Mouse (Mus musculus): ENCODE data around the gene Nosip. TPM values are rescaled to one million over a fixed set of nuclear protein-coding genes. Genes with fewer than 3 reads are reported as not detected.
A peak's percentile ranks its signal among the peaks of the same experiment; 100 is the strongest.

Gene Nosip
- 73.2 and 86.8 TPM in 2 replicates for total RNA-seq (2012; rRNA removed)
- total RNA-seq (2014; rRNA removed): 79.3 and 81.4 TPM in 2 replicates
- 72.4 and 83.9 TPM in 2 replicates for polyA plus RNA-seq (2012; ENCODE audit: insufficient read length, low read depth)

- H3K79me2 ChIP-seq (replicated peaks; ENCODE audit: control insufficient read depth, extremely low read depth, insufficient read depth, poor library complexity, severe bottlenecking): peaks cover 35% of the 10 kb centered on the region
- no peaks in the 10 kb centered on the region for H3K27me3 ChIP-seq (replicated peaks)
- H3K9ac ChIP-seq (ENCODE audit: insufficient read depth, low read depth): peak within 1 kb of the TSS; percentile 97
- H3K4me3 ChIP-seq (replicated peaks in 1 of 3; ENCODE audit: low read depth in 2 of 3, low read length in 2 of 3, poor library complexity in 1 of 3): peak within 1 kb of the TSS; percentile 82 to 99 (median 94)
- H3K9me3 ChIP-seq (replicated peaks; ENCODE audit: low read length): no peaks in the 10 kb centered on the region
- H3K36me3 ChIP-seq (replicated peaks in 1 of 2; ENCODE audit: control insufficient read depth in 1 of 2, insufficient read depth in 1 of 2, low read length in 1 of 2): peaks cover 0 to 28% of the 10 kb centered on the region in 2 experiments
- H3K27ac ChIP-seq (ENCODE audit: insufficient read depth, low read depth): peak within 1 kb of the TSS; percentile 75
- H3K4me1 ChIP-seq (ENCODE audit: control insufficient read depth in 1 of 2, insufficient read depth in 2 of 2): peaks cover 5 to 36% of the 10 kb centered on the region in 2 experiments
- peak within 1 kb of the TSS; percentile 87 for H3K4me2 ChIP-seq (ENCODE audit: insufficient read depth, low read depth, poor library complexity, severe bottlenecking)
- DNase-seq (ENCODE audit: extremely low read depth): peak; percentile 98
- peak; percentile 93 for TF ChIP-seq ELF1 (IDR thresholded peaks at IDR 0.05; ENCODE audit: low read depth, low read length)
- peak; percentile 56 for TF ChIP-seq MEF2A (IDR thresholded peaks at IDR 0.05; ENCODE audit: borderline replicate concordance, low read depth, low read length)
- peak; percentile 85 for TF ChIP-seq MYC (IDR thresholded peaks at IDR 0.05; ENCODE audit: low read depth, low read length)
- TF ChIP-seq CHD1 (IDR thresholded peaks at IDR 0.05; ENCODE audit: low read depth, low read length): no peak
- peak; percentile 84; the same call in 1 of the 2 replicates for TF ChIP-seq KAT2A (IDR thresholded peaks at IDR 0.05; ENCODE audit: insufficient replicate concordance, low read length)
- peak; percentile 96 for TF ChIP-seq SIN3A (IDR thresholded peaks at IDR 0.05; ENCODE audit: low read length)
- peak; percentile 61 for TF ChIP-seq BHLHE40 (IDR thresholded peaks at IDR 0.05; ENCODE audit: low read depth, low read length)
- TF ChIP-seq E2F4 (IDR thresholded peaks at IDR 0.05; ENCODE audit: insufficient replicate concordance, low read depth, low read length): peak; percentile 83; the same call in 1 of the 2 replicates
- peak; percentile 81 for TF ChIP-seq IRF4 (IDR thresholded peaks at IDR 0.05; ENCODE audit: low read depth, low read length)
- TF ChIP-seq POLR2A (IDR thresholded peaks at IDR 0.05; ENCODE audit: low read depth, low read length): peak; percentile 91
- TF ChIP-seq NELFE (IDR thresholded peaks at IDR 0.05; ENCODE audit: low read depth, low read length): peak; percentile 81
- no peak; the same call in 1 of the 2 replicates for TF ChIP-seq GABPA (IDR thresholded peaks at IDR 0.05; ENCODE audit: insufficient replicate concordance, low read depth, low read length)
- TF ChIP-seq HCFC1 (IDR thresholded peaks at IDR 0.05; ENCODE audit: low read depth, low read length): peak; percentile 91
- no peak; a peak in 1 of 4 replicates for TF ChIP-seq CTCF (conservative IDR thresholded peaks at IDR 0.05 in 1 of 2, IDR thresholded peaks at IDR 0.05 in 1 of 2; ENCODE audit: low read depth in 2 of 2, low read length in 2 of 2)
- TF ChIP-seq MAX (IDR thresholded peaks at IDR 0.05; ENCODE audit: low read length): peak; percentile 59; the same call in 1 of the 2 replicates
- TF ChIP-seq ZNF384 (IDR thresholded peaks at IDR 0.05; ENCODE audit: low read depth, low read length): no peak; the same call in 1 of the 2 replicates
- TF ChIP-seq MXI1 (IDR thresholded peaks at IDR 0.05; ENCODE audit: low read depth, low read length): peak; percentile 84
- peak; percentile 91 for TF ChIP-seq TCF12 (IDR thresholded peaks at IDR 0.05; ENCODE audit: low read depth, low read length)
- peak; percentile 96 for TF ChIP-seq MAZ (IDR thresholded peaks at IDR 0.05; ENCODE audit: low read depth, low read length)
- TF ChIP-seq ETS1 (conservative IDR thresholded peaks at IDR 0.05; ENCODE audit: low read depth, low read length): peak; percentile 54; the same call in 1 of the 2 replicates
- TF ChIP-seq TBP (conservative IDR thresholded peaks at IDR 0.05; ENCODE audit: low read depth, low read length): peak; percentile 96
- peak; percentile 79; the same call in 1 of the 2 replicates for TF ChIP-seq ZMIZ1 (IDR thresholded peaks at IDR 0.05; ENCODE audit: low read depth, low read length)
- TF ChIP-seq EP300 (IDR thresholded peaks at IDR 0.05; ENCODE audit: low read length): no peak
- in situ Hi-C loops (cut with MboI; ENCODE audit: low pct_ligation_motif_present, low pct_unique_long_range_greater_than_20kb, low sequenced_read_pairs) (no loop called here), dilution Hi-C loops (cut with MboI; ENCODE audit: extremely low pct_ligation_motif_present, extremely low pct_unique_long_range_greater_than_20kb, low sequenced_read_pairs) (no loop called here)
Measured at GRCm38 (mm10) chr7:45062239-45062835, at the start of gene Nosip, which contains the start of gene Prrg2. Gene Nosip (plus strand): TSS chr7:45062429. Gene Prrg2 (minus strand): TSS chr7:45062677.

Measured in CH12.LX (cell line).